Mouse (Mus musculus) heart, postnatal 4 days (tissue): ENCODE measurements around the gene Tbc1d10a. TPM values are rescaled to one million over a fixed set of nuclear protein-coding genes. Genes with fewer than 3 reads are reported as not detected.
"Not testable (repeated sequence)": the region's sequence is repeated elsewhere in the genome, so short reads cannot be mapped to it uniquely, and the experiment has no call there.

Source experiments
- DNase-seq: peaks from one replicate; pipeline ENCODE4 v3.0.0; 2021
- total RNA-seq, 2 experiments: library from RNA; stranded (reverse); gene quantifications; 2 replicates each; pipeline ENCODE4 v1.2.3; 2021

Gene Tbc1d10a
- total RNA-seq, 2 experiments from 2014 or later, result 10.9 to 11.8 TPM

DNA sequence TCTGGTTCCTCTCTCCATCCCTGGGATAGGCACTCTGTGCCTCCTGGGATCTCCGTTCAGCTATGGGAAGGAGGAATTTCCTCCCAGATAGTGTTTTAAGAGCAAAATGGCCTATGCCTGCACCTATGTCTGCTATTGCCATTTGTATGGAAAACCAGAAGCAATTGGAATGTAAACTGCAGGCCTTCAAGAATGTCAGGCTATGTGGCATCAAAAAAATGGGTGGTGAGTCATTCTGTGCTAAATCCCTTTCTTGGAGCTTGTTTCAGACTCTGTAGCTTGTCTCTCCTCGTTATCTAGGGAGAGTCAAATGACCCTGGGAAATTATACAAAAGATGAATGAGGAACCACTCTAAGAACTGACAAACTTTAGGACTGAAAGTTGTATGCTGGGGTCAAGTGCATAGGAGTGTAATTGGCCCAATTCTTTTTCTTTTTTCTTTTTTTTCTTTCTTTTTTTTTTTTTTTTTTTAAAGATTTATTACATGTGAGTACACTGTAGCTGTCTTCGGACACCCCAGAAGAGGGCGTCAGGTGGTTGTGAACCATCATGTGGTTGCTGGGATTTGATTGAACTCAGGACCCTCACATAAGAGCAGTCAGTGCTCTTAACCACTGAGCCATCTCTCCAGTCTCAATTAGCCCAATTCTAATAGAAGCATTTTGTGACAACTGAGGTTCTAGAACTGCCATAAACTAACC is 2.2 kb upstream of the Tbc1d10a start:
- DNase-seq, result no peak

DNA sequence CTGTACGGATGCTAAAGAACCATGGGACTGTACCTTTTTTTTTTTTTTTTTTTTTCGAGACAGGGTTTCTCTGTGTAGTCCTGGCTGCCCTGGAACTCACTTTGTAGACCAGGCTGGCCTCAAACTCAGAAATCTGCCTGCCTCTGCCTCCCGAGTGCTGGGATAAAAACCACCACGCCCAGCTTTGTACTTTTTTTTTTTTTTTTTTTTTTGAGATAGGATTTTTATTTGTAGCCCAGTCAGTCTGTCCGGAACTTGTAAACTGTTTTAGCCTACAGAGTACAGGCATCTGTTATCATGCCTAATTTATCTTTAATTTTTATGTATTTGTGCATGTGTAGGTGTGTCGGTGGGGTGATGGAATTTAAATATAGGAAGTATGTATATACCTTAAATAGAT is 1.1 kb upstream of the Tbc1d10a start:
- DNase-seq, result not testable (repeated sequence)

DNA sequence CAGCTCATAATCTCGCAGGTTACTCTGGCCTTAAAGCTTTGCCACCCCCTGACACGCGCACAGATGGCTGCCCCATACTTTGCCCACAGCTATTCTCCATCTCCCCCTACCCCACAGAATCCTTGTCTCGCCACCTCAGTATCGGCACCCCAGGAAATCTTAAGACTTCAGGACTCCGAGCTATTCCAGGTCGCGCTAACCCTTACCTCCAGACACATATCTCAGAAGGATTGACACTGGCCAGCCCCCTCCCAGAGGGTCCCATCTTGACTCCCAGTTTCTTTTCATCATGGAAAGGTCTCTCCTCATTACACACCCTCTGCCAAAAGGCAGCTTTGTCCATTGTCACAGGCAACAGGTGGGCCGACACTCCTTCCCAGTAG is 720 bp downstream of the Tbc1d10a start:
- DNase-seq, result no peak

DNA sequence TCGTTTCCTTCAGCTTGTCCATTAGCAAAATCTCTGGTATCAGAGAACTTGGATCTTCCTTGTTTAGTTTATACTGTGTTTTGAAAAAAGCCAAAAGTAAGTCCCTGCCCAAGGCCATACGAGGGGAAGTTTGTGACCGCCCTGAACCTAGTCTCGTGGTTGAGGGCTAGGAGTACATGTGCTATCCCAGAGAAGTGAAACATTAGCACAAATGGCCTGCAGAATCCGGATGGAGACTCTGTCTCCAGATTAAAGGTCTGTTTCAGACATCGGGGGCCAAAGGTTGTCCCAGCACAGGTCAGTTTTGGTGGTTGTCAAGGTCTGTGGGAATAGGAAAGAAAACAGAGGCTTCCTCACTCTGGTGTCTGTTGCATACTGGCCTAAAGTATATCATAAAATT is 2.6 kb downstream of the Tbc1d10a start:
- DNase-seq, result no peak

DNA sequence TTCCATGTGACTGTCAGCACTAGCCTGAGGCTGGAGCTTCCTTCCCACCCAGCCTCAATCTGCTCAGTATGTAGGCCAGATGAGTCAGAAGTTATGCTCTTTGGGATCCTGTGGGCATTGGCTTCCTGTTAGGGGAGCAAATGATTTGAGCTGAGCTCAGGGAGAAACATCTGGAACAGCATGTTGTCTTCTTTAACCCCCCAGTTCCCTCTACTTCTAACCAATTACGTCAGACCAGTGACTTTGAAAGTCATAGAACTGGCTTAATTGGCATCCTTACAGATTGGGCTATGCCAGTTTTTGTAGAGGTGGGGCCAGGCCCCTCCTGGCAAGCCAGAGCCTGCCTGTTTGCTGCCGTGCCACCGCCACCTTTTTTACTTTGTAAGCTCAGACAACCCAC is 4.1 kb downstream of the Tbc1d10a start:
- DNase-seq, result no peak

DNA sequence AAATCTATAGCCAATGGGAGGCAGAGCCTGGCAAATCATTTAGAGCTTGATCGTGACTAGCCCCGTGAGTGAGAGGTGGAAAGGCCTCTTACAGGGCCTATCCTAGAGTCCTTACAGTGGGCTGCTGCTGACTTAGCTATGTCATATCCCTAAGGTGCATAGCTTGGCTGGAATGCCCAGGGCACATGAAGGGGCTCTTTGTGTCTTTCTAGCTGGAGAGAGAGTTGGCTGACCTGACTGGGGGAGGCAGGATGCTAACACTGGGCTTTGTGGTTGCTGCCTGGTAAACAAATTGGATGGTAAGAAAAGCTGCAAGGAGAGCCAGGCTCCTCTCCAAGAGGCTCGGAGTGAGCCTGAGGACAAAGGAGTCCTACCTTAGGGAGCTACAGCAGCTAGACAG is 6.2 kb downstream of the Tbc1d10a start:
- no peak for DNase-seq

DNA sequence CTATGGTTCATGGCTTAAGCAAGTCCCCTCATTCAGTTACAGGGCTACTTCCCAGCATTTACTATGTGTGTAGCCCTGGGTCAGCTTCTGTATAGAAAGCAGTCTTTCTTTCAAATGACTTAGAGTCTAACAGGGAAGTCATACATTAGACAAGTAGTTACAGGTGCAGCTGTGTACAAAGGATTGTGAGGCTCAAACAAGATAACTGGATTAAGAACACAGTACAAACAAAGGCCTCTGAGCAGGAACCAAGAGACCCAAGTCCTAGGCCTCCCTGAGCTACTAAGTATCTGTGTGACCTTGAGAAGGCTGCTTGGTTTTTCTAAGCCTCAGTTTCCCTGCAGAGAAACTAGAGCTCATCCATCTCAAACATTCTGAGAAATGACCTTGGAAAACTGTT is 6.8 kb downstream of the Tbc1d10a start:
- no peak for DNase-seq

DNA sequence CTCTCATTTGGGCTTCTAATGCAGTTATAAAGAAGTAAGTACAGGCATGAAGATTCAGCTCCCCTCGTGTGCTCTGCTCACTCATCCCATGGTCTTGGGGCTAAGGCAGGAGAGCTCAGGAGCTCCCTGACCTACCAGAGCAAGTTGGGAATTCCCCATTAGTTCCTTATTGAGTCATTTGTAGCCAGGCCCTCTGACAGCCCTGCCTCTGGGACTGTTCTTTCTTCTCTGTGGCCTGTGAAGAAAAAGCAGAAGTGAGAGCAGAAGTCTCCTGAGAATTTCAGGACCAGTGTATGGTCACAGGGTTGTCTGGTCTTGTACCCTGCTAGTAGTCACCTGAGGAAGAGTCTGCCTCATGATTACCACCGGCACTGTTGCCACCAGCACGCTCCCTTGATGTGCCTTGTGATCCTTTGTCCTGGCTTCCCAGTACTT is 9.0 kb downstream of the Tbc1d10a start:
- no peak for DNase-seq

DNA sequence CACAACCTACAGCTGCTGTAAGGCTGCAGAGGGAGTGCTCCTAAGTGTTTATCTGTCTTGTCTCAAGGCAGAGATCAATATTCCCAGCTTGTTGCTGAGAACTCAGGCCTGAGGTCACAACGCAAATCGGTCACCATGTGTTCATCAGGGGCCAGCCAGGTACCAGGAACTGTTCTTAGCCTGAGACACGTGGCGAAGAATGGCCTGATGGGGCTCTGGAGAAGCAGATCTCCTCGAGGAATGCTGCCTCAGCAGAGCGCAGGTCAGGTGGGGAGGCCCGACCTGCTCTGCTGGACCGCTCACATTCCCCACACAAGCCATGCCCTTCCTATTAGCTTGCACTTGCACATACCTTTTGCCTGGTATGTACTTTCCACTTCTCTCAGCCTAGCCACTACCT is 10.0 kb downstream of the Tbc1d10a start:
- DNase-seq, result no peak

DNA sequence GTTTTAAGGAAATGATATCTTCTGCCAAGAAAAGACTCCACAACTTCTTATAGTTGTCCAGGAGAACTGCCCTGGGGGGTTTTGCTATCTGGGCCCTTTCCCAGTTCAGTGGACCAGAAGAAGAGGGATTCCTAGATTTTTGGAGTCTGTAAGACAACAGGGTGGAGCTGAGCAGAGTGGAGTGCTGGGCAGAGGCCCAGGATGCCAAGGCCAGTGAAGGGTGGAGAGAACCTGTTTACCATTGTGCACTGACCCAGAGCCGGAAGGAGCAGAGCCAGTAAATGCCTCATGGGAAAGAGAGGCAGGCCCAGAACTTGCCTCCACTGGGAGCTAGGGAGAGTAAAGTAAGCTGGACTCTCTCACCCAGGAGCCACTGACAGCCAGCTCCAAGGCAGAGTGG is 11.1 kb downstream of the Tbc1d10a start:
- DNase-seq, result no peak

DNA sequence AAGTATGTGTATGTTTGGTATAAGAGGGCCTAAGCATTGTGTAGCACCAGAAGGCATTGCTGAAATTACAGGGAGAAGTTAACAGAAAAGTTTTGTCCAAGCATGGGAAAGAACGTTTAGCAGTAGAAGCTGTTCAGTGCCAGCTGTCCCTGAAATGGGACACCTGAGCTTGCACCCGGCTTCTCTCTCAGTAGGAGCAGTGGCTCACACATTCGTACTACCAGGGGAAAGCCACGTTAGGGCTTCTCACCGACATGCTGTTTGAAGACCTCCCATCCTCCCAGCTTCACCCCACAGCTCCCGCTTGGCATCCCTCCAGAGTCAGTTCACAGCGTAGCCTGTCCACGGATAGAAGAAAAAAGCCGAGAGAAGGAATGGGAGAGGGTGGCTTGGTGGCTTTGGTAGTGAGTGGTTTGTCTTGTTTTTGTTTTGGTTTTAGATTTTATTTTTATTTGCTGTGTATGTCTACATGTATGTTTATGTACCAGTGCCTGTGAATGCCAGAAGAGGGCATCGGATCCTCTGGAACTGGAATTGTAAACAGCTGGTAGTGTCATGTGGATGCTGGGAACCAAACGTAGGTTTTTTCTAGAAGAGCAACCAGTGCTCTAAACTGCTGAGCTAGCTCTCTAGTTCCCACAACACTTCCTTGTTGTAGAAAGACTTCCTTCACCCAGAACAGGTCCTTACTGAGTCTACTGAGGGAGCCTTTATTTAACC is 15.6 kb downstream of the Tbc1d10a start:
- DNase-seq, result peak; percentile 52

DNA sequence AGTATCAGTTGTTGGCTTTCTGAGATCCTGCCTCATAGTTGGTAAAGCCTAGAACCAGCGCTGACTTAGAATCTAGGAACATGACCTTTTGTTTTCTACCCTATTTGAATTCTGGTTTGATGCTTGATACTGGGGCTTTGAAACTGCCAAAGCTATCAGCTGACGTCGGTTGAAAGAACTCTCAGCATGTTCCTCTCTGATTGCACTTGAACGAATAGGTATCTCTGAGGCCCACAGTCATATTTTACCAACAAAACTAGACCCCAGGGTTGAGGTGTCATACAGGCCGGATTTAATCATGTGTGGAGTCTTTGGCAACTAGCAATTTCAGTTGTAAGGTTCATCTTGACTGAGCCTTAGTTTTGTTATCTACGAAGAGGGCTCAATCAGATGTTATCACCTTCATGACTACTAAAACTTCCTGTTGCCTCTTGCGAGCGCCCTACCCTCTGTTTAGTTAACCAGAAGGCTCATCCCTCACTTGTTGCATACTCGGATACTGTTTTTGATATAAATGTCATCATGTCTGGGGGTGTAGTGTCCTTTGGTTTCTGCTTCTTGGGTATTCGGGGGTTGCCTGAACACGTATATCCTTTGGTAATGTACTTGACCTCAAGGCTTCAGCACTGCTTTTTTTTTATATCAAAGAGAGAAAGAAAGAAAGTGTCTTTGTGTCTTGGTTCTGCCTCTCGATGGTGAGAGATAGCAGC is 16.6 kb downstream of the Tbc1d10a start:
- no peak for DNase-seq

DNA sequence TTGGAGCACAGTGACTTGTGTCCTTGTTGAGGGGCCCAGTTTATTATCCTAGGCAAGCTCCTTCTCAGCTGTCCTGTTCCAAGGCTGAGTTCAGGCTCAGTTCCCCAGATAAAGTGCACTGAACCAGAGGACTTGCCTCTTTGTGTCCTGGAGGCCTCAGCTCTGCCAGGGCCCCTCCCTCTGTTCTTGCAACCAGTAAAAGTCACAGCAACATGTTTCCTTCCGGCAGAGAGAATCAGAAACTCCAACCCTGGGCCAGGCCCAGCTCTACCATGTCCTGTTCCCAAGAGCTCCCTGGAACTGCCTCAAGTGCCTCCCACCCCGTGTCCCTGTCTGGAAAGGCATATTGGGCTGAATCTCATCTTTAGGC is 17.1 kb downstream of the Tbc1d10a start:
- peak; percentile 78 for DNase-seq

DNA sequence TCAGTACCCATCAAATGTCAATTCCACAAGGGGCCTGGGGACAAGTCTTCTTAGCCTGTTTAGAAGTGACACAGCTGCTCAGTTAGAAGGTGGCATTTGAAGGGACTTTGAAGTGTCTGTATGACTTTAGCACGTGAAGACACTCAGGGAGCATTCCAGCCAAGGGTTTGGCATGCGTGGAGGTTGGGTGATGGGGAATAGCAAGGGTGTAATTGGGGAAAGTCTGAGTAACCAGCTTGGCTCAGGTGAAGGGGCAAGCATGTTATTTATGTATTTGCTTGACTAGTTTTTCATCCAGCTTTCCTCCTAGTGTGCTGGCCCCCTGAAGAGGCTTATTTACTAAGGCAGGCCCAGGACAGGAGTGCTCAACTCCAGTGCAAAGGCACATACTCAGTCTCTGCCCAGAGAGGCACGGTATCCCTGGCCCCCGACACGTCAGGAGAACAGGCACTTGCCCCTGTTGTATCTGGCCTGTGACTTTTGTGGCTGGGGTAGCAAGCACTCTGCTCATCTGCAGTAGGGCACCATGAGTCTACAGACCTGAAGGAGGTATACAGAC is 18.6 kb downstream of the Tbc1d10a start:
- no peak for DNase-seq

DNA sequence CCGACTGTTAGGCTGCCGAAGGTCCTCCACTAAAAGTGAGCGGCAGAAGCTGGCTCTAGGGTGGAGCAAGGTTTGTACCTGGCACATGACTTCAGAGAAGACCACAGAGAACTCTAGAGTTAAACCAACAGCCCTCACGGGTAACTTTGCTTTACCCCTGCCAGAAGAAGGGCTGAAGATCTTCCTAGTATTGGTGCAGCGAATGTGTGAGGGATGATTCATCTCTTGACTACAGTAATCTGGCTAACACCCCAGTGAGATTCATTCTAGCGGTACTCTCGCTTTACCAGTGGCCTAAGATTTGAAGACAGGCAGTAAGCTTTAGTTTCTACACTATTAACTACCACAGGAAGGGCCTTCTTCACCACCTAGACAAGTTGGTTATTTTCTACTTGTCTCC is 19.4 kb downstream of the Tbc1d10a start:
- DNase-seq, result no peak

DNA sequence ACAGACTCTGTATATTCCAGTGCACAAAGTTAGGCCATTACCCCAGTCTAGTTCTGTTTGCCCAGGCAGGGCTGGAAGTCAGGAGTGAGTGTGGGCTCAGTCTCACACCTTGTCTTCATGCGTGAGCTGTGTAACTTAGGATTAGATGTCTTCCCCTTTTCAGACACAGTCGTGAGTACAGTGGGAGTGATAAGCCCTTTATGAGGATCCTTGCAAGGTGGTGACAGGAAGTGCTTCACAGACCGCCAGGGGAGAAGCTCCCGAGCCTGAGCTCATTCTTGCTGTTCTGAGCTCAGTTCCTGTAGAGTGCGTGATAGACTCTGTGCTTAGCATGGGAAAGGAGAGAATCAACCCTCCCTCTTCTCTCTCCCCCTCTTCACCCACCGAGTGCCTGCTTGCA is 20.0 kb downstream of the Tbc1d10a start:
- DNase-seq, result no peak

DNA sequence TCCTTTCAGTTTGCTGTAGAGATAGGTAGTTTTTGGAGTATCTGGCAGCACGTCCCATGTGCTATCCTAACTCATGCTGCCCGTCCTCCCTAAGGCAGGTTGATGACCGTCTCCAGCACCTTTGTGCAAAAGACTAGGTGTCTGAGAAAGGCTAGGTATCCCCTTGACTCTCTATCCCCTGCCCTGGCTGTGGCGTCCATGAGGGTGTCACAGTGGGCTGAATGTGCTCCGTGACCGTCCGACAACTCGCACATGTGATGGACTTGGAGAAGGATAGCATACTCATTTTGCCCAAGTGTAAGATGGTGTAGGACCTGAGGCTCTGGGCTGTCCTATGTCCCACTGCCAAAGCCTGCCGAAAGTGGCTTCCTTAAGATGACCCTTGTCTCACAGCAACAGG is 21.1 kb downstream of the Tbc1d10a start:
- no peak for DNase-seq

DNA sequence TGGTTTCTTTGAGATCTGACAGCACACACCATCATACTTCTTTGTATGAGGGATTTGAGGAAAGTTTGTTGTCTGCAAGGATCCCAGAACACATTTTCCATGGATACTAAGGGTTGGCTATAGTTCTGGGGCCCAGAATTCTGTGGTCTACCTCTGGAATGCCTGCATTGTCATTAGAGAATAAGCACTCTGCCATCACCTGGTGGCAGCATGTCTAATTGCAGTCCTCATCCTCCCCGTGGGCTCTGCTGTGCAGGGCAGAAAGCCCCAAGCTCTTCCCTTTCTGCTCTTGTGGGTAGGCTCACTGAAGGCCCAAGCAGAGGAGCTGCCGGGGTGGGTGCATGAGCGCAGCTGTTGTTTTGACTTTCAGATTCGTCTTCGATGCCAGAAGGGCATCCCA is 23.0 kb downstream of the Tbc1d10a start:
- peak; percentile 37 for DNase-seq

DNA sequence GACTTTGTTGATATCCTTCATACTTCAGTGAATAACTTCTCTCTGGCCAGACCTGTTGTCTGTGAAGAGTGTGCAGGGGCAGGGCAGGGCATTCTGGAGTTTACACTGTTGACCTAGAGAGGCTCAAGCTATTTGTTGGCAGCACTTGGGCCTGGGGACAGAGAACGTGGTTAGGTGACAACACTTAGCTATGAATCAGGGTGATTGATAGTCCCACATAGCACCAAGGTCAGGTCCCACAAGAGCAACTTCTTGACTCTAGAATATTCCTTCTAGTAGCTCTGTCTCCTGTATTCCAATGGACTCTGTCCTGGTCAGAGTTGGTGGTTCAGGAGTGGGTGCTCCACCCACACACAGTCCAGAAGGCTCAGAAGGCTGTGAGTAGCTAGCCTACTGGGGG is 24.2 kb downstream of the Tbc1d10a start:
- no peak for DNase-seq

DNA sequence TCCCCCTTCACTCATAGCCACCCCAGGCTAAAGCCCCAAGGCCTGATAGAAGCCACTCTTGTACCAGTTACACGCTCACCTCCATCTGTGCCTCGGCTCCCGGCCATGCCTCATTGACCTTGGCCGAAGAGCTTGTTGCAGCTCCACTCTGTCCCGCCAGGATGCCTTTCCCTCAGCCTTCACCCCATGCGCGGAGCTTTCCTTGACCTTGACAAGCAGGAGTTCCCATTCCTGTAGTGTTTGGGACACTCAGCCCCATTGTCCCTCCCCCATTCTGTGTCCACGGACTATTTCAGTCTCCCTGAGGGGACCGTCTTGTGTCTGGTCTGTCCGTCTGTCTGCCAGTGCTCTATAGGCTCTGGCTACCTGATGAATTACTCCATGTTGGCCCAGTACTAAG is 26.5 kb downstream of the Tbc1d10a start:
- DNase-seq, result no peak

DNA sequence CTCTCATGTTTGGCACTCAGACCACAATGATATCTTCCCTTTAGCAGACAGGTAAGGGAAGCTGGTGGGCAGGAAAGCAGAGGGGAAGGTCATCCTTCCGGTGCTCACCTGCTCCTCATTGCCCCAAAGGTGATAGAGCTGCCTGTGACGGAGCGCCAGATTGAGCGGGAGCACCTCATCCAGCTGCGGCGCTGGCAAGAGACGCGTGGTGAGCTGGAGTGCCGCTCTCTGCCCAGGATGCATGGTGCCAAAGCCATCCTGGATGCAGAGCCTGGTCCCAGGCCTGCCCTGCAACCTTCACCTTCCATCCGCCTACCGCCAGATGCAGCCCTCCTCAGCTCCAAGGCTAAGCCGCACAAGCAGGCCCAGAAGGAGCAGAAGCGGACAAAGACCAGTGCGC is 28.0 kb downstream of the Tbc1d10a start:
- no peak for DNase-seq

DNA sequence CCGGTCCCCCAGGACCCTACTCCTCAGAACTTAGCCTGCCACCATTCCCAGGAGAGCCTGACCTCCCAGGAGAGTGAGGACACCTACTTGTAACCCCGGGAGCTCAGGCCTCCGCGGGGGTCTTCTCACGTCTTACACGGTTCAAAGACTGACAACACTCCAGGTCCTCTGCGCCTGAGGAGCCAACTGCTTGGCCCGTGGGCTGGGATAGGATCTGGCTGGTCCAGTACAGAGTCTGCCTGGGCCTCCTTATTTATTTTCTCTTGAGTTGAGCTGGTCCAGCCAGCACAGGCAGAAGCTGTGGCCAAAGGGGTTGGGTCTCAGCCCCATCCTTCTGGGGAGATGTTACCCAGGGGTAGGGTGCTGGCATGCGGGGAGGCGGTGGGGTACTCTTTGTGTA is 28.5 kb downstream of the Tbc1d10a start:
- no peak for DNase-seq

DNA sequence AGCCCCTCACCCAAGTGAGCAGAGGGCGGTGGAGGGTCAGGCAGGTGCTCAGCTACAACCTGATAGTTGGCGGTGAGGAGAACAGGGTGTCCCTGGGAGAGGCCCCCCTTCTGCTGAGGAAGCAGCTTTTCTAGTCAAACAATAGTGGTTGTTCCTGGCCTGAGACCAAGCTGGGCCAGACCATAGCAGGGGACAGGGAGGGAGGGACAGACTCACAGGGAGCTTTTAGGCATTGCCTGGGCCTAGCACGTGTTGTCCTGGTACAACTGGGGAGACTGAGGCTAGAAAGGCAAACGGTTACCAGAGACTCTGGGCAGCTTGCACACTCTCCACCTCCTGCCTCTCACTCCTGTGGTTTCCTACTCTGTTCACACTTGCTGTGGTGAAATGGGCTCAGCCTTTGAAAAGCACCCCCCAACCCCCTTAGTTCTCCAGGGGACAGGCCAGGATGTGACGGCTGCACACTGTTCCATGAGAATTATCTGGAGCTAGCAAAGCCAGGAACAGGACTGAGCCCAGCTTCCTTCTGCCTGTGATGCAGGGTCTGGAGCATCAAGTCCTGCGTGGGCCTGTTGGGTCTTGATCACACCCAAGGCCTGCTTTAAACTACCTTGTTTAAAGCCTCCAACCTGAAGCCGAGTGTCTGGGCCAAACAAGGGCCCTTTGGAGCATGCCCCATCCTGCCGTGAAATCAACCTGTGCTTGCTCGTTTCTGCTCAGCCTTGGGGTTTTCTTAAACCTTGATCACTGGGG is 29.8 kb downstream of the Tbc1d10a start:
- DNase-seq, result peak; percentile 77
